7 mouse cellular contexts compared by ENCODE assay signal in genomic region chr11:23254548-23254947, GRCm38 (mm10). TPM values are rescaled to one million over a fixed set of nuclear protein-coding genes. Genes with fewer than 3 reads are reported as not detected.
DNase-seq lines count a peak whose midpoint lies in the region; ATAC-seq and TF ChIP-seq lines count a peak whose summit lies in the region.

No protein-coding gene starts in this region.

- H3K27ac ChIP-seq in forebrain, embryonic 11.5 days (ENCODE audit: low read depth, low read length), result peak overlapping the region; percentile 90; the same call in 1 of the 2 replicates
- peak overlapping the region; percentile 93 for H3K27ac ChIP-seq in limb, embryonic 14.5 days (replicated peaks; ENCODE audit: low read depth, low read length)
- no peak overlapping the region; the same call in 1 of the 2 replicates for H3K27ac ChIP-seq in stomach, embryonic 15.5 days

- DNase-seq in forebrain, embryonic 11.5 days (ENCODE audit: low spot score), result no peak
- peak; percentile 10 for DNase-seq in limb, embryonic 14.5 days (ENCODE audit: low spot score)
- DNase-seq in Muller cell, postnatal 12 days (ENCODE audit: inconsistent ontology term), result no peak

- WGBS in forebrain, embryonic 11.5 days, result 91% methylated on average over 4 of the region's 4 CpGs
- WGBS in limb, embryonic 14.5 days, result 82% methylated on average over 4 of the region's 4 CpGs
- 73% methylated on average over 4 of the region's 4 CpGs for WGBS in stomach, embryonic 15.5 days

- H3K4me1 ChIP-seq in megakaryocyte, embryonic 14.5 days, result peaks cover 25% of the 10 kb centered on the region
- H3K4me1 ChIP-seq in forebrain, embryonic 11.5 days (replicated peaks; ENCODE audit: control insufficient read depth, insufficient read depth, low read length), result peaks cover 2% of the 10 kb centered on the region; the same call in 1 of the 2 replicates
- H3K4me1 ChIP-seq in limb, embryonic 14.5 days (ENCODE audit: control insufficient read depth, insufficient read depth, low read length), result peaks cover 5% of the 10 kb centered on the region; the same call in 1 of the 2 replicates
- peaks cover 5% of the 10 kb centered on the region; the same call in 1 of the 2 replicates for H3K4me1 ChIP-seq in stomach, embryonic 15.5 days

- H3K9ac ChIP-seq in forebrain, embryonic 11.5 days (ENCODE audit: low read length), result peak overlapping the region; percentile 80
- H3K9ac ChIP-seq in limb, embryonic 14.5 days (ENCODE audit: low read depth, low read length, severe bottlenecking), result peak overlapping the region; percentile 100
- H3K9ac ChIP-seq in stomach, embryonic 15.5 days, result no peak overlapping the region

- no peak for ATAC-seq in megakaryocyte, adult 5-6 weeks (ENCODE audit: poor library complexity, severe bottlenecking)
- ATAC-seq in forebrain, embryonic 11.5 days (replicated peaks; ENCODE audit: low FRiP score), result no peak
- ATAC-seq in limb, embryonic 14.5 days (ENCODE audit: low FRiP score, low read depth), result no peak
- no peak for ATAC-seq in stomach, embryonic 15.5 days (ENCODE audit: insufficient read depth, low FRiP score, low read depth)
- no peak for ATAC-seq in monocyte, adult 5-6 weeks (replicated peaks; ENCODE audit: insufficient number of reproducible peaks, low FRiP score, low TSS enrichment, poor library complexity, severe bottlenecking)

- no peaks in the 10 kb centered on the region for H3K9me3 ChIP-seq in megakaryocyte, embryonic 14.5 days
- H3K9me3 ChIP-seq in forebrain, embryonic 11.5 days (ENCODE audit: control insufficient read depth, low read length), result no peaks in the 10 kb centered on the region
- H3K9me3 ChIP-seq in limb, embryonic 14.5 days (ENCODE audit: control insufficient read depth, low read length), result no peaks in the 10 kb centered on the region
- H3K9me3 ChIP-seq in stomach, embryonic 15.5 days, result no peaks in the 10 kb centered on the region

- peak overlapping the region; percentile 99 for H3K4me3 ChIP-seq in megakaryocyte, embryonic 14.5 days (replicated peaks)
- peak overlapping the region; percentile 99 for H3K4me3 ChIP-seq in forebrain, embryonic 11.5 days (ENCODE audit: low read depth, low read length)
- peak overlapping the region; percentile 98 for H3K4me3 ChIP-seq in limb, embryonic 14.5 days (replicated peaks; ENCODE audit: low read length)
- H3K4me3 ChIP-seq in stomach, embryonic 15.5 days (replicated peaks), result peak overlapping the region; percentile 74

- H3K27me3 ChIP-seq in megakaryocyte, embryonic 14.5 days (replicated peaks), result no peaks in the 10 kb centered on the region
- no peaks in the 10 kb centered on the region for H3K27me3 ChIP-seq in forebrain, embryonic 11.5 days (ENCODE audit: control insufficient read depth, insufficient read depth, low read length)
- no peaks in the 10 kb centered on the region for H3K27me3 ChIP-seq in limb, embryonic 14.5 days (ENCODE audit: control insufficient read depth, insufficient read depth, low read length)
- no peaks in the 10 kb centered on the region for H3K27me3 ChIP-seq in stomach, embryonic 15.5 days (replicated peaks)

- TF ChIP-seq POLR2A in limb, embryonic 14.5 days (IDR thresholded peaks at IDR 0.05; ENCODE audit: borderline replicate concordance, extremely low read depth, insufficient read depth, insufficient read length), result no peak

- H3K4me2 ChIP-seq in forebrain, embryonic 11.5 days (ENCODE audit: low read depth, low read length, severe bottlenecking), result peak overlapping the region; percentile 59
- H3K4me2 ChIP-seq in limb, embryonic 14.5 days (replicated peaks; ENCODE audit: low read depth, low read length, severe bottlenecking), result peak overlapping the region; percentile 55
- peak overlapping the region; percentile 74 for H3K4me2 ChIP-seq in stomach, embryonic 15.5 days

- peaks cover 5% of the 10 kb centered on the region for H3K36me3 ChIP-seq in megakaryocyte, embryonic 14.5 days (replicated peaks; ENCODE audit: low read length)
- H3K36me3 ChIP-seq in forebrain, embryonic 11.5 days (ENCODE audit: control insufficient read depth, insufficient read depth, low read length), result no peaks in the 10 kb centered on the region
- no peaks in the 10 kb centered on the region for H3K36me3 ChIP-seq in limb, embryonic 14.5 days (ENCODE audit: control insufficient read depth, insufficient read depth, low read length)
- no peaks in the 10 kb centered on the region for H3K36me3 ChIP-seq in stomach, embryonic 15.5 days

RNA-seq across cellular contexts. Expression of gene Xpo1, which starts 1.3 kb away (rescaled TPM):
- polyA plus RNA-seq in megakaryocyte, embryonic 14.5 days (2012; ENCODE audit: insufficient read depth, low replicate concordance), result 3.2 and 4.6 TPM in 2 replicates
- 102 and 115 TPM in 2 replicates for total RNA-seq in megakaryocyte, adult 5-6 weeks (2015)
- 173 and 210 TPM in 2 replicates for total RNA-seq in megakaryocyte, adult 5-6 weeks (2017)
- polyA plus RNA-seq in forebrain, embryonic 11.5 days (2014; fragmentation: Nextera tagmentation; extraction: Ambion mirVana), result 176 and 187 TPM in 2 replicates
- 88.8 and 105 TPM in 2 replicates for polyA plus RNA-seq in limb, embryonic 14.5 days (2012; rRNA removed)
- 113 and 120 TPM in 2 replicates for polyA plus RNA-seq in limb, embryonic 14.5 days (2014; fragmentation: Nextera tagmentation; extraction: Ambion mirVana)
- polyA plus RNA-seq in stomach, embryonic 15.5 days (2015; fragmentation: Nextera tagmentation; extraction: Ambion mirVana), result 78.8 and 89.1 TPM in 2 replicates
- total RNA-seq in monocyte, adult 5-6 weeks (2017), result 199 to 255 TPM (median 205 TPM) in 3 replicates

RNA-seq across cellular contexts. Expression of gene Usp34, which starts 52.1 kb away (rescaled TPM):
- 0.81 TPM in 1 of 2 replicates, not detected in the other for polyA plus RNA-seq in megakaryocyte, embryonic 14.5 days (2012; ENCODE audit: insufficient read depth, low replicate concordance)
- 48.5 and 54.5 TPM in 2 replicates for total RNA-seq in megakaryocyte, adult 5-6 weeks (2015)
- total RNA-seq in megakaryocyte, adult 5-6 weeks (2017), result 39.3 and 46.1 TPM in 2 replicates
- 30.8 and 32.8 TPM in 2 replicates for polyA plus RNA-seq in forebrain, embryonic 11.5 days (2014; fragmentation: Nextera tagmentation; extraction: Ambion mirVana)
- 36.7 and 37.4 TPM in 2 replicates for polyA plus RNA-seq in limb, embryonic 14.5 days (2012; rRNA removed)
- 42.6 and 42.9 TPM in 2 replicates for polyA plus RNA-seq in limb, embryonic 14.5 days (2014; fragmentation: Nextera tagmentation; extraction: Ambion mirVana)
- polyA plus RNA-seq in stomach, embryonic 15.5 days (2015; fragmentation: Nextera tagmentation; extraction: Ambion mirVana), result 23.5 and 25.1 TPM in 2 replicates
- 42.1 to 86.7 TPM (median 46.2 TPM) in 3 replicates for total RNA-seq in monocyte, adult 5-6 weeks (2017)

Comparison
In these comparisons a context has a peak if more than half of its experiments do, and no peak if none do; other contexts are left out.
1. RNA of gene Xpo1, which starts 1.3 kb away (polyA plus RNA-seq): 176 to 187 TPM in forebrain, embryonic 11.5 days, 88.8 to 120 TPM in limb, embryonic 14.5 days and 78.8 to 89.1 TPM in stomach, embryonic 15.5 days; 3.2 to 4.6 TPM in megakaryocyte, embryonic 14.5 days; every median in the first group is over 10 times any median in the second.
2. RNA of gene Usp34, which starts 52.1 kb away (polyA plus RNA-seq): 36.7 to 42.9 TPM in limb, embryonic 14.5 days, 30.8 to 32.8 TPM in forebrain, embryonic 11.5 days and 23.5 to 25.1 TPM in stomach, embryonic 15.5 days; 0.81 TPM in megakaryocyte, embryonic 14.5 days; every median in the first group is over 10 times any median in the second.
3. Peak in every context shown above with its lines, with median percentiles within 50 percentile points of each other: H3K4me3 ChIP-seq and H3K4me2 ChIP-seq.